Mouse (Mus musculus): ENCODE data around the gene Clpsl2. TPM values are rescaled to one million over a fixed set of nuclear protein-coding genes. Genes with fewer than 3 reads are reported as not detected.
"Not testable (repeated sequence)": the region's sequence is repeated elsewhere in the genome, so short reads cannot be mapped to it uniquely, and the experiment has no call there.

Clpsl2 gene
- total RNA-seq, 4 experiments from 2014 or later: not detected

DNA sequence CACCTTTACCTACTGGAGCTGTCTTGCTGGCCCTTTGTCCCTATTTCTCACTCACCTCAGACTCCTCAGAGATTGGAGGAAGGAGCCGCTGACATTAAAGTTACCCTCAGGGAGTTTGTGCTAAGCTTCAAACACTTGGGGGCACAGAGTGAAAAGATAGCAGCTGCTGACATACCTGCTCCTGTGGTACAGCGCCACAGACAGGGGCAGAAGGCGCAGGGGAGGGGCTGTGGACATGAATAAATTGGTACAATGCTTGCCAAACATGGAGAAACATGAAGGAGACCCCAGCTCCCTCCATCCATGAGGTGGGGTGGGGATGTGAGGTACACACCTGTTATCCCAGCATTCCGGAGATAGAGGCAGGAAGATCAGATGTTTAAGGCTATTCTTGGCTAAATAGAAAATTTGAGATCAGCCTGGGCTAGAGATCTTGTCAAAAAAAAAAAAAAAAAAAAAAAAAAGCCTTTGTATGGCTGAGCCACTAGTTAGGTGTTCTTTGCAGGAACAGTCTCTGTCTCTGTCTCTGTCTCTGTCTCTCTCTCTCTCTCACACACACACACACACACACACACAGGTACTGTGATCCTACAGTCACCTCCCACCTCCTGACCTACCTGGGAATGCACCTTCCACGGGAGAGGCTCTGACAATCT is 28.0 kb upstream of the Clpsl2 start:
- DNase-seq (ENCODE audit: low spot score in 2 of 2): no peak

DNA sequence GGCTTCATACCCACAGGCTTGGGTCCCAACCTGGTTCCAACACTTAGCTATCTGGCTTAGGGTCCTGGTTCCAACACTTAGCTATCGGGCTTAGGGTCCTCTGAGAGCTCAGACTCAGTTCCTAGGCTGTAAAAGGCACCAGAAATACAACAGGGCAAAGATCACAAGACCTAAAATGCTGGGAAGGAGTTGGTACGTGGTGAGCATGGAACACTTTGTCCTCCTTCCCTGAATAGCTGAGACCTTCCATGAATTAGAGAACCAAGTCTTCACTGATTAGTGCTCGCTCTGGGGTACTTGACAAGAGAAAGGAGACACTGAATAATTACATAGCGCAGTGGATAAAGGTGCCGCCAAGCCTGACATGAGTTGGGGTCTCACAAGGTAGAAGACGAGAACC is 27.3 kb upstream of the Clpsl2 start:
- DNase-seq (ENCODE audit: low spot score in 2 of 2): no peak

DNA sequence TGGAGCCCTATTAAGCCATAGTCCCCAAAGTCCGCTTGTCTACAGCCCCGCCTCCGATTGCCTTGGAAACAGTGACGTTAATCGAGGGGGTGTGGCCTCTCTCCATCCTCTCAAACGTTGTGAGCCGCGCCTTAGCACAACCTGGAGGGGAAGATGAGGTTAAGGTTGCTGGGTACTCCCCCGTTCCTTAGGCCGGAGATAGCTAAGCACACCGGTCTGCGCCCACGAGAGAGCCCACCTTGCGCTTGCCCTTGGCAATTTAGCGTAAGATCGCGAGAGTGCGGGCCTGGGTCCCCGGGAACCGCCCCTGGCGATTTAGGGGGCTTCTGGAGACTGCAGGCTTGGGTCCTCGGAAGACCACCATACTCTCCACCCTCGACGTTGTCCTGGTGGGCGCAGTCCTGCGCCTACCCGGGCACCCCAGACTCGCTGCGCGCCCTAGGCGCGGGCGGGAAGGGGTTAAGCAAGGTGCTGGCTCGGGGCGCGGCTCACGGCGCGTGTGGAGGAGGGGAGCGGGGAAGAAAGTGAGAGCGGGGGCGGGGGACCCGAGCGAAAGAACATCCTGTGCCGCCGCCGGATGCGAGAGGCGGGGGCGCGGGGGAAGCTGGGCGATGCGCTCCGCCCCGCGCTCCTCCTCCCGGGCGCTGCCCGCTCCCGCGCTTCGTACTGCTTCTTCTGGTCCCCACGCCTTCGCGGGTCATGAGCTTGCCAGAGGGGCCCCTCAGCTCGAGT is 26.4 kb upstream of the Clpsl2 start:
- peak; percentile 91 to 93 for DNase-seq (ENCODE audit: low spot score in 2 of 2)

DNA sequence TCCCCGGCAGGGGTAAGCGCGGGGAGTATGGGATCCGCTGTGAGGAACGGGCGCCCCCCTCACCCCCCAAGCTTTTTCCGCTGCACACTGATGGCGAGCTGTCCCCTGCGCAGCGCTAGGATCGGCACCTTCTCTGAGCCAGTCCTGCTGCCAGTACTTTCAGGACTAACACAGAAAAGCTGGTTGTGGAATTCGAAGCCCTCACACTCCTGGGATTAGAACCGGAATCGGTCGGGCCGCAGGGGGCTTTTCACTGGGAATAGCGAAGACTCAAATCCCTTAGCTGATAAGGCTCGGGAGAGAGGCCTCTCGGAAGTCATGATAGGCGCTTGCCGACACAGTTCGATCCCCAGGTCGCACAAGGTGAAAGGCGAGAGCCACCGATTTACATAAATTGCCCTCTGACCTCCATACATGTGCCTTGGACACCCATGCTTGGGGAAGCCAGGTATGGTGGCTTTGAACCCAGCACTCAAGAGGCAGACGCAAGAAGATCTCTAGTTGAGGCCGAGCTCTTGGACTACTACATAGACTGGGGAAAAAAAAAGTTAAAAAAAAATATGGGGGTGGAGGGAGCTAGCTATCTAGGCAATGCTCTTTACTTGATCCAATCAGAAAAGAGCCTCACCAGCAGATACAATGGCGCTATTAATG is 25.7 kb upstream of the Clpsl2 start:
- no peak for DNase-seq (ENCODE audit: low spot score in 2 of 2)

DNA sequence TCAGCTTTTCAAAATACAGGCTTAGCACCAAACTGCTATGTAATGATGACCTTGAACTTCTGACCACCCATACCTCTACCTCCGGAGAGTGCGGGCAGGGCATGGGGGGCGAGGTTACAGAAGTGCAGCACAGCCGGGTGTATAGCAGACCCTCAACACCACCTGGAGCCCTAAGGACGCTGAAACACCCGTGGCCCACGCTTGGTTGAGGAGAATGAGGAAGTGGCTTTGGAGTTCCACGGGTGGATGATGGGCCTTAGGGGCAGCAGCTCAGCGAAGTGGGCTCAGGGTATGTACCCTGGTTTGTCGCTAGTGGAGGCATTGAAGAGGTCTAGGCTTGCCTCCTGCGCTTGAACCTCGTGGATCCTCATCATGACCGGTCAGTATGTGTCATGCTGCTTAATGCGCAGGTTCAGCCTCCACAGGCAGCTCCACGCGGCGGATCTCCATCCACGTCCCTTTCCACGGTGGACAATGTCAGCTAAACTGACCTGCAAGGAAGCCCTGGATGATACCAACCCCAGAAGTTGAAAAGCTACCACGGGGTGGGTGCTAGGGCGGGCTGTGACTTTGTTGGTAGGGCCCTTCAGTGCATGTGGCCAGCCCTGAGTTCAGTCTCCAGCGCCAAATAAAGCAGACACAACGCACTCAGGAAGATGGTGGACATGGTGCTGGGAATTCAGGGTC is 25.1 kb upstream of the Clpsl2 start:
- DNase-seq (ENCODE audit: low spot score in 2 of 2): no peak

DNA sequence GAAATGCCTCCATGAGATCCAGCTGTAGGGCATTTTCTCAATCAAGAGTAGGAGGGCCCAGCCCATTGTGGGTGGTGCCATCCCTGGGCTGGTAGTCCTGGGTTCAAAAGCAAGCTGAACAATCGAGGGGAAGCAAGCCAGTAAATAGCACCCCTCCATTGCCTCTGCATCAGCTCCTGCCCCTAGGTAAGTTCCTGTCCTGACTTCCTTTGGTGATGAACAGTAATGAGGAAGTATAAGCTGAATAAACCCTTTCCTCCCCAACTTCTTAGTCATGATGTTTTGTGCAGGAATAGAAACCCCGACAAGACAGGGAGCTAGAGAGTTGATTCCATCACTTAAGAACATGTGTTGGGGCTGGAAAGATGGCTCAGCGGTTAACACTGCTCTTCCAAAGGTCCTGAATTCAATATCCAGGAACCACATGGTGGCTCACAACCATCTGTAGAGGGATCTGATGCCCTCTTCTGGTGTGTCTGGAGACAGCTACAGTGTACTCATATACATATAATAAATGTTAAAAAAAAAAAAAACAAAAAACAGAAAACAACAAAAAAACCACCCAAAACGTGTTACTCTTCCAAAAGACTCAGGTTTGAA is 24.3 kb upstream of the Clpsl2 start:
- no peak for DNase-seq (ENCODE audit: low spot score in 2 of 2)

DNA sequence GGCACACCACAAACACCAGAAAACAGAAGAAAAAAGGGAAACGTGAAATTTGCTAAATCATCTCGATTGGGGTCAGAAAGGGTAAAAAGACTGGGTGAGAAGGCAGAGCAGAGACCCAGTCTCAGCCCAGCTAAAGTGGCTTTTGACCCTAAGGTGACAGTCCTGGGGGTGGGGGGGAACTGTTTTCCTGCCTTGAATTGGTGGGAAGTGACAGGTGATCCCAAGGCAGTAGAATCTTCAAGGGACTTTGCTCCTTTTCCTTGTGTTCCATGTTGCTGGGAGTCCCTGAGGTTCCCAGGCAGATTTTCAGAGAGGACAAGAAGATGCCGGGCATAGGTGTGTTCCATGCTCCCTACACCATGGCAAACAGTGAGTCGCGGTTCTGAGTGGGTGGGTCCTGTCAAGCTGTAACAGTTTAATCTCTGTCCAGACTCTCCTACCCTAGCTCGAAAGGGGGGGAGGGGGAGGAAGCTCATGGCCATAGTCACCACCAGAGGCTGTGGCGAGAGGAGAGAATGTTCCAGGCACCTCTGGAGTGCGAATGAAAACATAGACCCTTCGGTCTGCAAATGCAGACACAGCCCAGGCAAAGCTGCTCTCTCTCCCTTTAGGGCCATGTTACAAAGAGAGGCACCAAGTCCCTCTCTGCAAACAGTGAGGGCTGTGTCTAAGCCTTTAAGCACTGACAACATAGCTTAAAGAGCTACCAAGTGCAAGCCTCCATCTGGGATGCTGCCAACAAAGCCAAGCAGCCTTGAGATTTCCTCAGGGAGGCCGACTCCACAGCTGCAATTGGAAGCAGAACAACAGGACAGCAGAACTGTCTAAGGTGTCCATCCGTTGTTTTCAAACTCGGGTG is 21.8 kb upstream of the Clpsl2 start:
- no peak for DNase-seq (ENCODE audit: low spot score in 2 of 2)

DNA sequence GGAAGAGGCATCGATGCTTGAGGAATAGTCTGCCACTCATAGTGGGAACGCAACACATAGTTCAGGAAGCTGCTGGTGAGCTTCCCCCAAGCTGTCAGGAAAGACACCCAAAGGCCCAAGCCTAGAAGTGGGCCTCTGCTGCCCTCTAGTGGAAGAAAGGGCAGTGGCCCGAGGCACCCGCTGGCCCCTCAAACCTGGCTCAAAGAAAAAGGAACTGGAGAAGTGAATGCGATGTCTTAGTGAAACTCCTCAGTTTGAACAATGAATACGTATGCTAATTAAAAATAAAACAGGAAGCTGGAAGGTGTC is 21.2 kb upstream of the Clpsl2 start:
- DNase-seq (ENCODE audit: low spot score in 2 of 2): peak; percentile 80 to 88

DNA sequence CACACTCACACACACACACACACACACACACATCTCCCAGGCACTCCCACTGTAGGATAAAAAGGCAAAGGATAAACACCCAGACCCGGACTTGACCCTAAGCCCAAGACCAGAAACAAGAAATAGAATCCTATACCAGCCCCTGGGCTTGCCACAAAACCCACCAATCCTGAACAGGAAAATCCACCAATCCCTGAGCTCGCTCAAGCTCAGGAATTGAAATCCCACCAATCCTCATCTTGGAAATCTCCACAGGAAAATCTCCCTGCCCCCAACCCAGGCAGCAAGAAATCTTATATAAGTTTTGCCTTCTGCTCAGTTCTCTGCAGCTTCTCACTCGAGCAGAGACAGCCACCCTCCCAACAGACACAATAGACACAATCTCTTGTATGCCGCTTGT is 20.1 kb upstream of the Clpsl2 start:
- DNase-seq (ENCODE audit: low spot score in 2 of 2): no peak

DNA sequence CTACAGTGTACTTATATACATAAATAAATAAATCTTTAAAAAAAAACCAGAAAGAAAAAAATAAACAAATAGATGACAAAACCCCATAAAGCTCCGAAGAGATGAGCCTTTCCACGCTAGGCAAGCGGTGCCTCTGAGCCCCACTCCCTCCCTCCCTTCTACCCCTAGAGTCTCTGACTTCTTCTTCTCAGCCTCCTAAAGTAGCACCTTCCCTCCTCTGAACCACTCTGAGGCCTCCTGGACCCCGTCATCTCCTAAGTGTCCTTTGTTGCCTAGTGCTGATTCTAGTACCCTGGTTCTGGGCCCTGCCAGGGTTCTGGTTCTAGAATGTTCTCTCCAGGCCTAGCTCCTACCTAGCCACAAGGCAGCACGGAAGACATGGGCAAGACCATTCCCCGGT is 18.7 kb upstream of the Clpsl2 start, which contains the start of gene Armc12:
Gene Armc12 (plus strand): TSS at position 301 of the 400 bp plus-strand sequence.
- DNase-seq (ENCODE audit: low spot score in 2 of 2): no peak

DNA sequence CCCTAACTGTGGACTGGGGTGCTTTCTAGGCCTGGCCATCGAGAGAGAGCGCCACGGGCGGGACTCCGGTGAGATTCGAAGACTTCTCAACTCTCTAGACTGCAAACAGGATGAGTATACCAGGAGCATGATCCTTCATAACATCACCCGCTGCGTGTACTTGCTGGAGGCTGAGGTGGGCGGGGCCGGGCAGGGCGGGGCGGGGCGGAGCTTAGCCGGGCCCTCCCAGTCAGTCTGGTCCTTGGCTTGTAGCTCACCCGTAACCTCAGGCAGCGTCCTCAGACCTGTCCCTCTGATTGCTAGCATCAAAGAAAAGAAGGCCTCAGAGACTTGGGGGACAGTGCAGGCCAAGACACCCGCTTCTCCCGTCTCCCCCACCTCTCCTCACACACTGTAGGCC is 17.3 kb upstream of the Clpsl2 start:
- DNase-seq (ENCODE audit: low spot score in 2 of 2): no peak

DNA sequence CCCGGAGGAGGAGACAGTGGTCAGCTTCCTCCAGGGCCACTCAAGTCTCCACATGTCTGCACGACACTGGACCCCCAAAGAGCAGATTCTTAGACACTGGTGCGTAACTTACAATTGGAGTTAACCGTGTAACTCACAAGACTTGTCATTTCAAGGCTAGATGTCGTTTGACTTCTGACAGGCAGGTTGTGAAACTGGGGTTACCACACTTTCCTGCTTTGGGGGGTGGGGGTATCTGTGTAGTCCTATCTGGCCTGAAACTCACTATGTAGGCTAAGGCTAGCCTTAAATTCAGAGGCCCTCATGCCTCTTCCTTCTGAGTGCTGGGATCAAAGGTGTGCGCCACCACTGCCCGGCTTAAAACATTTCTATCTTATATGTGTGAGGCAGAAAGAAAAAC is 16.7 kb upstream of the Clpsl2 start:
- no peak for DNase-seq (ENCODE audit: low spot score in 2 of 2)

DNA sequence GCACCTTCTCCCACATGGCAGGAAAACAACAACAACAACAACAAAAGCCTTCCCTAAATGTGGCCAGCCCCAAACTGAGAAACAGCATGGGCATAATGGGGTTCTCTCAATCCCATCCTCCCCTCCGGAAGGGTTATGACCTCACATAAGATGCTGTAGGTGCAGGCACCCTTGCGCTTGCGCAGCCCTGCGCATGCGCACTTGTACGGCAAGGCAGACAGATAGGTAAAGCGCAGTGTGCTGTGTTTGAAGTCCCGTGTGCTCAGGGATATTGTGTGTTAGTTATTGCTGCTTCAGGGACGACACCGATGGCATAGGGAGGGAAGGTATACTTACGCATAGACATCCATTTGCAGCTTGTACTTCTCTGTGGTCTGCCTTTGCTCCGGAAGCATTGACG is 15.9 kb upstream of the Clpsl2 start:
- DNase-seq (ENCODE audit: low spot score in 2 of 2): no peak

DNA sequence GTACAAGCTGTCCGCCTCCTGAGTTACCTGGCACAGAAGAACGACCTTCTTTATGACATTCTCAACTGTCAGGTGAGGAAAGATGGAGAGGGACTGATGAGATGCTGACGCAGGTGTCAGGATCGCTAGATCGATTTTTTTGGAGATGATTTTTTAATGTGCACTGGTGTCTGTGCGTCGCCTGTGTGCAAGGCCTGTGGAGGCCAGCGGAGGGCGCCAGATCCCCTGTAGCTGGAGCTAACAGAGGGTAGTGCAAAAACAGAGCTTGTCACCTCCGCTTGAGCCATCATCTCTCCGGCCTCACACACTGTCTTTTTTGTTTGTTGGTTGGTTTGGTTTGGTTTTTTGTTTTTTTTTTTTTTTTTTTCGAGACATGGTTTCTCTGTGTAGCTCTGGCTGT is 11.3 kb upstream of the Clpsl2 start:
- no peak for DNase-seq (ENCODE audit: low spot score in 2 of 2)

DNA sequence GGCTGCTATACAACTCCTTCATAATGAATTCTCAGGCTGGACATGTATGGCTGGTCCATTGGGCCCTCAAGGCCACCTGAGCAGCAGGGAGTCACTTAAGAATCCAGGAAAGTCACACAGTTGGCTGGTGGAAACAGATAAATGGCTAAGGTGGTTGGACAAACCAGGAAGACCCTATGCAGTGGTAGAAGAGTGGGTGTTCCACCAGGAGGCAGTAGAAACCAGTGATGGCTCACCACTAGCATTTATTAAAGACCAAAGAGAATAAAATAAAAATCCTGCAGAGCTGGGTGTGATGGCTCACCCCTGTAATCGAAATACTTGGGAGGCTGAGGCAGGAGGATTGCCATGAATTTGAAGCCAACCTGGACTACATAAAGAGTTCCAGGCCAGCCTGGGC is 2.3 kb upstream of the Clpsl2 start:
- DNase-seq (ENCODE audit: low spot score in 2 of 2): no peak

DNA sequence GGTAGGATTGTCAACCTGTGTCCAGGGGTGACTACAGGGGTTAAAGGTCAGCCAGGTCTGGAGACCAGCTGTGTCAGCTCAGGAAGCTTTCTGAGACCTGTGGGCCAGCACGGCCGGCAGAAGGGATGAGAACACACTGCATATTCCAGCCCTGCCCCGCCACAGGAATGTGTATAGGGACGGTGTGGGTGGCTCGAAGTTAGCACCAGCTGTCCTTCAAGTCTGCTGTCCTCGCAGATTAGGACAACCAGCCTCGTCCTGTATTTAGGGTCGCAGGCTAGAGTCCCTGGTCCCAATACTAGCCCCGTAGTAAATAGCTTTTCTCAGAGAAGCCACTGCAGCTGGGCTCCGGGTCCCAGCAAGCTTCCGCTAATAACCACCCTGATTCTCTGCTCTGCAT is 661 bp upstream of the Clpsl2 start:
- no peak for DNase-seq (ENCODE audit: low spot score in 2 of 2)

DNA sequence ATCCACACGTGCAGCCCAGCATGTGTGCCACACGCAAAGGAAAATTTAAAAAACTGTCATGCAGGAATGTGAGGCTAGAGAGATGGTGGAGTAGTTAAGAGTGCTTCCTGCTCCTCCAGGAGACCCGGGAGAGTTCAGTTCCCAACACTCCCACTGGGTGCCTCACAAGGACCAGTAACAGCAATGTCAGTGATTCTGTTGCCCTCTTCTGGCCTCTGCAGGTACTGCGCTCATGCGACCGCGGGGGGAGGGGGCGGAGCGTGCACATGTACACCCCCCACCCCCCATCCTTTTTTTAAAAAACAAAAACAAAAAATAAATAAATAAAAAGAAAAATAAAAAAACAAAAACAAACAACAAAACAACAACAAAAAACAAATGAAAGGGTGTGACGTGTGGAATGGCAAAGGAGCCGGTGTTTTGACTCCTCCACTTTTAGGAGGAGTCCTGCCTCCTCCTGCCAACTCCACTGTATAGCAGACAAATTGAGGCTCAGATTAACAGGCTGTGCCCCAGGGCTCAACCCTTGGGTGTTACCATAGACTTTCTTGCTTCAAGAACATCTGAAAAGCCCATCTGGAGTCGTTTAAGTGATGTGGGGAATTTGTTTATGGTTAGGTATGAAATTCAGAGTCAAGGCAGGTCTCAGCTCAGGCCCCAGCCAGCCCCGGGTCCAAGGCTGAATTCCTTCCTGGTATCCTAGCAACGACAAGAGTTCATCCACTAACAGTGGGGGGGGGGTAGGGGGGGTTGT is 4.0 kb downstream of the Clpsl2 start:
- peak; percentile 47 to 65 for DNase-seq (ENCODE audit: low spot score in 2 of 2)

DNA sequence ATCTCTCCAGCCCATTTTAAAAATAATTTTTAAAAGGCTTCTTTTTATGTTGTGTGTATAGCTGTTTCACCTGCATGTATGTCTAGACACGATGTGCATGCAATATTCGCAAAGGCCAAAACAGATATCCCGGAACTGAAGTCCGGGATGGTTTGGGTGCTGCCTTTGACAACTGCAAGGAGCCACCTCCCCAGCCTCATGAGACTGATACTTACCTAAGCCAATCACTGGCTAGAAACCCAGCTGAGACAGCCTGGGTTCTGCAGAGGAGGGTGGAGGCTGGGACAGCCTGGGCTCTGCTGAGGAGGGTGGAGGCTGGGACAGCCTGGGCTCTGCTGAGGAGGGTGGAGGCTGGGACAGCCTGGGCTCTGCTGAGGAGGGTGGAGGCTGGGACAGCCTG is 4.8 kb downstream of the Clpsl2 start:
- not testable (repeated sequence) for DNase-seq (ENCODE audit: low spot score in 2 of 2)

DNA sequence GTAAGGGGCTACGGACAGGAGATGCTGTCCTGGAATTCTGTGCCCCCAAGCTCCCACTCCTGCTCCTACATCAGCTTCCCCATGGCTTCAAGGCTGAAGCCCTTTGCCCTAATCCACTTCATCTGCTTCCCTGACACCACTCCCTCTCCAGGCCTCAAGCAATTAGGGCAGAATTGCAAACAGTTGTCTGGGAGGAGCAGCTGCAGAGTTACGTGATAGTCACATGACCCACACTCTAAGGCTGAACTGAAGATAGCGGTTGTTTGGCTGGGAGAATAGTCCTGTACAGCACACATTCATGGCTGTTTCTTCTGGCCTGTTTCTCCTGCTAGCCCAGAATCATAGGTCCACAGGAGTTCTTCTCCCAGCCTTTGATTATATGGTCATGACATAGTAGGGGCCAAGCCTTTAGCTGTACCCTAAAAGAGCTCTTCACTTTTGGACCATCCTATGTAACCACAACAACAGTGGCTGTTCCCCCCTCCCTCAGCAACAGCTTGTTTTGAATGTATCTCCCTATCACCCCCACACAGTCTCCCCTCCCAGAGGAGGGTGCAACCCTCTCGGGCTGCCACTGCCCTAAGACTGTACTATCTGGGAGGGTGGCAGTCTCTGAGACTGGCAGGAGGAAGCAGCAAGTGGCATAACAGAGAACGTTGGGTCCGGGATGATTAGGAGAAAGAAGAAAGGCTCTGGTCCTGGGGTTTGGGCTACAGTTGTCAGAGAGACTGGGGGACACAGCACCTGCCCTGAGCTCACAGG is 7.6 kb downstream of the Clpsl2 start:
- no peak for DNase-seq (ENCODE audit: low spot score in 2 of 2)
